Mouse (Mus musculus) liver, adult 2 months (tissue): ENCODE results near the gene Notch4. TPM values are rescaled to one million over a fixed set of nuclear protein-coding genes. Genes with fewer than 3 reads are reported as not detected.

Source experiments
- DNase-seq: peaks from one replicate; pipeline ENCODE4 v3.0.0-alpha.2; 2011; ENCODE audit warnings: low read depth, low spot score; ENCODE audit errors: extremely low read depth
- H3K27ac ChIP-seq: fragments of 200-500 bp; replicated peaks from 2 replicates; pipeline ENCODE4 v1.5.1; 2012; ENCODE audit warnings: low read depth, mild to moderate bottlenecking, control low read depth, inconsistent platforms, low read length; ENCODE audit not compliant: insufficient read depth
- H3K27me3 ChIP-seq: fragments of 200-500 bp; 2 replicates; pipeline ENCODE4 v1.6.1; 2012; ENCODE audit warnings: mild to moderate bottlenecking, moderate library complexity, low read length, inconsistent platforms; ENCODE audit not compliant: control insufficient read depth, insufficient read depth
- H3K36me3 ChIP-seq: fragments of 200-500 bp; 2 replicates; pipeline ENCODE4 v1.6.1; 2012; ENCODE audit warnings: low read length, inconsistent platforms; ENCODE audit not compliant: control insufficient read depth, insufficient read depth
- H3K4me1 ChIP-seq: fragments of 200-500 bp; 2 replicates; pipeline ENCODE4 v1.6.1; 2011; ENCODE audit warnings: low read length; ENCODE audit not compliant: control insufficient read depth, insufficient read depth
- H3K4me3 ChIP-seq: fragments of 200-500 bp; 2 replicates; pipeline ENCODE4 v1.5.1; 2011; ENCODE audit warnings: low read depth, mild to moderate bottlenecking, control low read depth, low read length, moderate library complexity; ENCODE audit not compliant: insufficient read depth
- H3K79me2 ChIP-seq: fragments of 200-500 bp; 2 replicates; pipeline ENCODE4 v1.6.1; 2012; ENCODE audit warnings: inconsistent platforms, mild to moderate bottlenecking, low read length, moderate library complexity; ENCODE audit not compliant: control insufficient read depth, insufficient read depth
- H3K9ac ChIP-seq: fragments of 200-500 bp; 2 replicates; pipeline ENCODE4 v1.6.1; 2012; ENCODE audit warnings: low read depth, mild to moderate bottlenecking, control low read depth, inconsistent platforms, low read length
- CTCF ChIP-seq: fragments of 200-500 bp; IDR thresholded peaks from 2 replicates; pipeline ENCODE4 v1.5.1; 2011; ENCODE audit warnings: low read depth, low read length, control low read depth
- POLR2A ChIP-seq: fragments of 200-500 bp; IDR thresholded peaks from 2 replicates; pipeline ENCODE4 v1.6.1; 2011; ENCODE audit warnings: low read length, control low read depth; ENCODE audit not compliant: insufficient read depth; ENCODE audit errors: extremely low read depth
- WGBS: fragments of 180-500 bp; shearing (Covaris S2); methylation state at CpG from one replicate; pipeline ENCODE4 v1.1.7; 2018; 5-methylcytosine and 5-hydroxymethylcytosine counted together
- polyA plus RNA-seq: library from polyadenylated mRNA; depleted of rRNA; stranded (reverse); fragments of >200 nt; gene quantifications from 2 replicates; pipeline ENCODE4 v1.2.3, GENCODE M21; 2012
- total RNA-seq: library from RNA; depleted of rRNA; stranded (reverse); fragments of >200 nt; gene quantifications from 2 replicates; pipeline ENCODE4 v1.2.3, GENCODE M21; 2014

Notch4 gene
- total and polyA plus RNA-seq, 2 experiments, result 0.83 to 3.4 TPM

DNA sequence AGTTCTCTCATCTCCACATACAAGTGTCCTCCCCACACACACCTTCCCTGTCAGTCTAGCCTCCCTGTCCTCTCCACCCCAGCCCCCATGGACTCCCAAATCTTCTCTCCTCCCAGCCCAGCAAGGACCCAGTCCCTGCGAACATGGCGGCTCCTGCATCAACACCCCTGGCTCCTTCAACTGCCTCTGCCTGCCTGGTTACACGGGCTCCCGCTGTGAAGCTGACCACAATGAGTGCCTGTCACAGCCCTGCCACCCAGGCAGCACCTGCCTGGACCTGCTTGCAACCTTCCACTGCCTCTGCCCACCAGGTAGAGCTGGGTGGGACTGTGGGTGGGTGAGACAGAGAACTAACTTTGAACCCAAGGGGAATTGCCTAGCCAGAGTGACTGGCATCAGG, 5.9 kb downstream of the Notch4 start:
- H3K36me3 ChIP-seq, result no peaks in the 10 kb centered on the region
- DNase-seq, result no peak
- H3K9ac ChIP-seq, result no peak overlapping the region
- H3K27me3 ChIP-seq, result no peaks in the 10 kb centered on the region
- H3K4me1 ChIP-seq, result no peaks in the 10 kb centered on the region
- no peak overlapping the region for H3K4me3 ChIP-seq
- no peak overlapping the region for H3K27ac ChIP-seq
- WGBS, result 84% methylated on average over 4 of the region's 4 CpGs
- no peaks in the 10 kb centered on the region for H3K79me2 ChIP-seq
- no peak for TF ChIP-seq CTCF
- TF ChIP-seq POLR2A, result no peak

DNA sequence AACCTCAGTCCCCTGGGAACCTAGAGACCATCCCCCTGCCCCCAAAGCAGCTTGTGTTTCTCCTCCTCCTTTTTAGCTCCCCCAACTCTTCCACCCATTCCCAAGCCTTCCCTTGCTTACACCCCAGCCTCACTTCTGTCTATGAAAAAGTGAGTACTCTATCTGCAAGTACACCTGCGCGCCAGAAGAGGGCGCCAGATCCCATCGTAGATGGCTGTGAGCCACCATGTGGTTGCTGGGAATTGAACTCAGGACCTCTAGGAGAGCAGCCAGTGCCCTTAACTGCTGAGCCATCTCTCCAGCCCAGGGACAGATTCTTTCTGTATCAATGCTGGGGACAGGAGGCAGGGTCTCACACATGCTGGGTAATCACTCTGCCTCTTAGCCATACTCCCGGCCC, 7.8 kb downstream of the Notch4 start:
- H3K9ac ChIP-seq, result no peak overlapping the region
- H3K4me1 ChIP-seq, result no peaks in the 10 kb centered on the region
- H3K36me3 ChIP-seq, result no peaks in the 10 kb centered on the region
- DNase-seq, result no peak
- H3K27ac ChIP-seq, result no peak overlapping the region
- H3K4me3 ChIP-seq, result no peak overlapping the region
- peak; percentile 79 for TF ChIP-seq CTCF
- TF ChIP-seq POLR2A, result no peak
- no peaks in the 10 kb centered on the region for H3K27me3 ChIP-seq
- H3K79me2 ChIP-seq, result no peaks in the 10 kb centered on the region
- WGBS, result 28% methylated on average over 5 of the region's 5 CpGs

DNA sequence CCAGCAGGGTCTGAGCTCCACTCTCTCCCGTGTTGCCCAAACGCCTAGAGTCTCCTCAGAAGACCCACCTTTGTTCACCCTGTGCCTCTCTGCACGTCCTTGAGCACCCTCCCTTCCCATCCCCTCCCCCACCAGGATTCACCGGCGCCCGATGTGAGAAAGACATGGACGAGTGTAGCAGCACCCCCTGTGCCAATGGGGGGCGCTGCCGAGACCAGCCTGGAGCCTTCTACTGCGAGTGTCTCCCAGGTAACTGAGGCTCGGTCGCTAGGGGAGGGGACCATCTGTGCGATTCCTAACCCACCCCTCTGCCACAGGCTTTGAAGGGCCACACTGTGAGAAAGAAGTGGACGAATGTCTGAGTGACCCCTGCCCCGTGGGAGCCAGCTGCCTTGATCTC, 8.3 kb downstream of the Notch4 start:
- H3K79me2 ChIP-seq, result no peaks in the 10 kb centered on the region
- 36% methylated on average over 15 of the region's 15 CpGs for WGBS
- H3K27me3 ChIP-seq, result no peaks in the 10 kb centered on the region
- no peaks in the 10 kb centered on the region for H3K4me1 ChIP-seq
- no peak for DNase-seq
- H3K27ac ChIP-seq, result no peak overlapping the region
- H3K9ac ChIP-seq, result no peak overlapping the region
- TF ChIP-seq POLR2A, result no peak
- TF ChIP-seq CTCF, result no peak
- no peak overlapping the region for H3K4me3 ChIP-seq
- H3K36me3 ChIP-seq, result no peaks in the 10 kb centered on the region

DNA sequence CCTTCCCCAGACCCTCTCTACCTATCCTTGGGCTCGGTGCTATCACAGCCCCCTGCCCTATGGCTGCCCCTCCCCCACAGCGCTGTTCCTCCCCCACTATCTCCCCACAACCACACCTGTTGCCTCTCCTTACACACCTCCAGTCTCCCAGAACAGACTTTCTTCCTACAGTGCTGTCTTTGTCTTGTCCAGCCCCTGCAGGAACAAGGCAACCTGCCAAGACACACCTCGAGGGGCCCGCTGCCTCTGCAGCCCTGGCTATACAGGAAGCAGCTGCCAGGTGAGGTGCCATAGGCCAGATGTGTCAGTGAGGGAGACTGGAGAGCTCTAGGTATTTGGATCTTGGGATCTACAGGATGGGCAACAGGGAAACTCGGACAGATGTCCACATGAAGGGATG, 12.5 kb downstream of the Notch4 start:
- Histone ChIP-seq H3K4me3 (no peak overlapping the region), H3K27me3 (no peaks in the 10 kb centered on the region), H3K9ac (no peak overlapping the region), H3K4me1 (no peaks in the 10 kb centered on the region), H3K27ac (no peak overlapping the region), H3K36me3 (no peaks in the 10 kb centered on the region), H3K79me2 (no peaks in the 10 kb centered on the region)
- 79% methylated on average over 5 of the region's 5 CpGs for WGBS
- DNase-seq, result no peak
- TF ChIP-seq CTCF, result no peak
- no peak for TF ChIP-seq POLR2A

DNA sequence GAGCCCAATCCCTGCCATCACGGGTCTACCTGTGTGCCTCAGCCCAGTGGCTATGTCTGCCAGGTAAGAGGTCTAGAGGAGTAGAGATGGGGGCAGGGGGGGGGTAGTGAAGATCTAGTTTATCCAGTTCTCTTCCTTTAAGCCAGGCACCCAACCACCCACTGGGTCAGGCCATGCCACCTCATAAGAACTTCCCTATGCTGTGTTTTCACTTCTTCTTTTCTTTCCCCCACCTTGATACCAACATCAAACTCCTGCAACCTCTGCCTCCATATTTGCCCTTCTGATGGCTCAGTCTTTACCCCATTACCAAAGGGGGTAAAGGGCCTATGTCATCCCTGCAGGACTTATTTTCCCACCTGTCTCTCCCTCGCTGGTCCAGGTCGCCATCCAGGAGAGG, 14.0 kb downstream of the Notch4 start:
- DNase-seq, result no peak
- H3K9ac ChIP-seq, result no peak overlapping the region
- H3K79me2 ChIP-seq, result no peaks in the 10 kb centered on the region
- no peaks in the 10 kb centered on the region for H3K27me3 ChIP-seq
- TF ChIP-seq CTCF, result no peak
- no peak for TF ChIP-seq POLR2A
- WGBS, result 91% methylated on average over 3 of the region's 3 CpGs
- no peak overlapping the region for H3K4me3 ChIP-seq
- no peaks in the 10 kb centered on the region for H3K36me3 ChIP-seq
- H3K4me1 ChIP-seq, result no peaks in the 10 kb centered on the region
- H3K27ac ChIP-seq, result no peak overlapping the region

DNA sequence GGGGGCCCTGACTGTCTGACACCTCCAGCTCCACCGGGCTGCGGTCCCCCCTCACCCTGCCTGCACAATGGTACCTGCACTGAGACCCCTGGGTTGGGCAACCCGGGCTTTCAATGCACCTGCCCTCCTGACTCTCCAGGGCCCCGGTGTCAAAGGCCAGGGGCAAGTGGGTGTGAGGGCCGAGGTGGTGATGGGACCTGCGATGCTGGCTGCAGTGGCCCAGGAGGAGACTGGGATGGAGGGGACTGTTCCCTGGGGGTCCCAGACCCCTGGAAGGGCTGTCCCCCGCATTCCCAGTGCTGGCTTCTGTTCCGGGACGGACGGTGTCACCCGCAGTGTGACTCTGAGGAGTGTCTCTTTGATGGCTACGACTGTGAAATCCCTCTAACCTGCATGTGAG, 18.5 kb downstream of the Notch4 start:
- H3K9ac ChIP-seq, result no peak overlapping the region
- no peaks in the 10 kb centered on the region for H3K79me2 ChIP-seq
- no peaks in the 10 kb centered on the region for H3K27me3 ChIP-seq
- peaks cover 3% of the 10 kb centered on the region; the same call in 1 of the 2 replicates for H3K4me1 ChIP-seq
- H3K36me3 ChIP-seq, result no peaks in the 10 kb centered on the region
- no peak for DNase-seq
- TF ChIP-seq POLR2A, result no peak
- no peak for TF ChIP-seq CTCF
- no peak overlapping the region for H3K4me3 ChIP-seq
- H3K27ac ChIP-seq, result no peak overlapping the region
- WGBS, result 88% methylated on average over 12 of the region's 12 CpGs
